Mouse (Mus musculus): ENCODE measurements around the gene Dio3. TPM values are rescaled to one million over a fixed set of nuclear protein-coding genes. Genes with fewer than 3 reads are reported as not detected.

Gene Dio3
- 0.89 and 1.2 TPM in 2 replicates for polyA plus RNA-seq (2016; fragmentation: Nextera tagmentation; extraction: Ambion mirVana)

DNA sequence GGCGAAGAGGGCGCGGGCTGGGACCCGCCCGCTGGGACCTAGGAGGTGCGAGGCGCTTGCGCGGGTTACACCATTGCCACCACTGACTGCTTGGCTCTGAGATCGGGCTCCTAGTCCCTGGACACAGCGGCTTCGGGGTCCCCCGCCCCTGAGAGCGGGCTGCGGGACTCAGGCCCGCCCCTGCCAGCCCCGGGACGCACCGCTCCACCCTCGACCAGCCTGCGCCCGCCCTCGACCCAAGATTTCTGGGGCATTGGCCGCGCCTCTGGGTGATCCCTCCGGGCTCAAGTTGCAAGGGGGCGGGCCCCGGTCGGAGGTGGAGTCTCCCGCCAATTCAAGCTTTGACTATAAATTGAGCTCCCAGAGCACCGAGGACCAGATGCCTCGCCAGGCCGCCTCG is at the start of gene Dio3:
TSS of gene Dio3 (plus strand) at position 216 of the 400 bp plus-strand sequence.
- DNase-seq (ENCODE audit: low spot score) = peak; percentile 85
- Histone ChIP-seq H3K9me3 (no peaks in the 10 kb centered on the region), H3K36me3 (replicated peaks) (no peaks in the 10 kb centered on the region), H3K27ac (replicated peaks) (no peak within 1 kb of the TSS; the same call in 1 of the 2 replicates), H3K4me1 (peaks cover 45% of the 10 kb centered on the region), H3K27me3 (replicated peaks; ENCODE audit: low read depth, poor library complexity, severe bottlenecking) (peaks cover 100% of the 10 kb centered on the region), H3K4me3 (peak within 1 kb of the TSS; percentile 57)
- 1% methylated on average over 34 of the region's 34 CpGs for WGBS

DNA sequence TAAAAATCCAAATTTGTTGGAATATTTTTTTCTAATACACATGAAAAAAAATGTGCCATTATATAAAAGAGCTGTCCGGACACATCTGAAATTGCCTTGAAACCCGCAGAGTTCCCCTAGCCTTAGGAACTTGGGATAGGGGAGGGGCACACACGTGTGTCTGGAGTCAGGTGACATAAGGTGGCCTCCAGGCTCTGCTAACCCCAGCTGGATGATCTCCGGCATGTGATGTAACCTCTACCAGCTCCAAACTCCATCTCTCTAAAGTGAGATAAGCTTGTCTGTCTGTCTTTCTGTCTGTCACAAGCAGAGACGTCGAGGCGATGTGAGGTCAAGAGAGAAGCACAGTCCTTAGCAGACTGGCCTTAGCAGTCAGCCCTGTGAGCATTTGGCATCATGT is 48.6 kb upstream of the Dio3 start:
- no peak overlapping the region for H3K27ac ChIP-seq (replicated peaks)
- peaks cover 25% of the 10 kb centered on the region for H3K4me1 ChIP-seq
- WGBS = 81% methylated on average over 7 of the region's 7 CpGs
- H3K9me3 ChIP-seq = no peaks in the 10 kb centered on the region
- DNase-seq (ENCODE audit: low spot score) = no peak
- H3K36me3 ChIP-seq (replicated peaks) = no peaks in the 10 kb centered on the region
- H3K4me3 ChIP-seq = no peak overlapping the region
- peaks cover 20% of the 10 kb centered on the region for H3K27me3 ChIP-seq (replicated peaks; ENCODE audit: low read depth, poor library complexity, severe bottlenecking)

DNA sequence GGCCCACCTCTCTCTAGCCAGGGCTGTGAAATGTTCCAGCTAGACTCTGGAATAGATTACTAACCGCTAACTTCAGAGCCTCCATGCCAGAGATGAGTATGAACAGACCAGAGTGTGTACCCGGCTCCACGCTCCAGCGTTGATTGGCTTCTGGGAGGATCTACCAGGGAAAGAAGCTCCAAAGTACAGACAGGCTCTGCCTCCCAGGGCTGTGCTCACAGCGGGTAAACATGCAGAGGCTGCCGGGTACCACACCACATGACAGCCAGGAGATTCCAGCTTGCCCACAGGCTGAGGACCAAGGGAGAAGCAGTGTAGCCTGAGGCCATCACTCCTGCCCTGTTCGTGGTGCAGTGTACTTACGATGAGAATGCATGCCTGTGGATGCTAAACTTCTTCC is 48.1 kb upstream of the Dio3 start:
- Histone ChIP-seq H3K9me3 (no peaks in the 10 kb centered on the region), H3K4me3 (no peak overlapping the region), H3K27ac (replicated peaks) (no peak overlapping the region), H3K4me1 (peaks cover 25% of the 10 kb centered on the region), H3K36me3 (replicated peaks) (no peaks in the 10 kb centered on the region), H3K27me3 (replicated peaks; ENCODE audit: low read depth, poor library complexity, severe bottlenecking) (peaks cover 20% of the 10 kb centered on the region)
- DNase-seq (ENCODE audit: low spot score) = no peak
- 76% methylated on average over 8 of the region's 8 CpGs for WGBS

DNA sequence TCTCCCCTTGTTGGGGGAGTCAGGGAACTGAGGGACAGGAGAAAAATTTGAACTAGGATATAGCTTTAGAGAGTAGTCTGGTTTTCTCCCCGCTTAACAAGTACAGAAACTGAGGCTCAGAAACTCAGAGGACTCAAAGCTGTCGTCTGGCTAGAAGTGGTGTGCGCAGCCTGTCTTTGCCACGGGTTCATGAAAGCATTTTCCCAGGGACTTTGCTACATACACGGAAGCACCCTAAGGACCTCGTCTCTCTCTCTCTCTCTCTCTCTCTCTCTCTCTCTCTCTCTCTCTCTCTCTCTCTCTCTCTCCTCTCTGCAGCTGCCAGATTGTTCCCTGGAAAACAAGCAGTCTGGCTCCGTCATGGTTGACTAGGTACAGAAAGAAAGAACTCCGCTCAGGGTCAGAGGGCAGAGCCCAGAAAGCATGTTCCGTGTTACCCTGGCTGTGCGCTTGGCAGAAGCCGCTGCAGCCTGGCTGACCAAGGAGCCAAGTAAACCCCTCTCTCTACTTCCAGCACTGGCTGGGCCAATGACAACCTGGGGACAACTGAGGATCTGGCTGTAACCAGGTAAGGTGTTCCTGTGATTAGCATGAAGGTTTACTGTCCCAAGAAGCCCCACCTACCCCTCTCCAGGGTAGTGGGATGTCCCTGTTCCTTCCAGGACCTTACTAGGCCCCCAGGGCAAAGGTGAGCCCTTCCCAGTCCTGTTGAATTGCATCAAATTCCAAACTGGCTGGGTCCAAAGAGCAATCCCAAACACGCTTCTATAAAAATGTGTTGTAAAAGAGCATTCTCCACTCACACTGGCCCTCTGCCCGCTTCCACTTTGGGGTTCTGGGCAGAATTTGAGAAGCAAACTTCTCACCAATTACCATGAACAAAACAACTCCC is 46.9 kb upstream of the Dio3 start:
- DNase-seq (ENCODE audit: low spot score) = no peak
- peaks cover 20% of the 10 kb centered on the region for H3K27me3 ChIP-seq (replicated peaks; ENCODE audit: low read depth, poor library complexity, severe bottlenecking)

GRCm38 (mm10) chr12:110235908-110236307 is 43.0 kb upstream of the Dio3 start:
- Histone ChIP-seq H3K27ac (replicated peaks) (no peak overlapping the region), H3K27me3 (replicated peaks; ENCODE audit: low read depth, poor library complexity, severe bottlenecking) (peaks cover 16% of the 10 kb centered on the region)
- 94% methylated on average over 4 of the region's 4 CpGs for WGBS

More for the DNA sequence above, 46.9 kb upstream of the Dio3 start:
- 42% methylated on average over 13 of the region's 13 CpGs for WGBS
- Histone ChIP-seq H3K4me1 (peaks cover 32% of the 10 kb centered on the region), H3K27ac (replicated peaks) (peak overlapping the region; percentile 24; the same call in 1 of the 2 replicates), H3K4me3 (no peak overlapping the region), H3K9me3 (no peaks in the 10 kb centered on the region), H3K36me3 (replicated peaks) (no peaks in the 10 kb centered on the region)

DNA sequence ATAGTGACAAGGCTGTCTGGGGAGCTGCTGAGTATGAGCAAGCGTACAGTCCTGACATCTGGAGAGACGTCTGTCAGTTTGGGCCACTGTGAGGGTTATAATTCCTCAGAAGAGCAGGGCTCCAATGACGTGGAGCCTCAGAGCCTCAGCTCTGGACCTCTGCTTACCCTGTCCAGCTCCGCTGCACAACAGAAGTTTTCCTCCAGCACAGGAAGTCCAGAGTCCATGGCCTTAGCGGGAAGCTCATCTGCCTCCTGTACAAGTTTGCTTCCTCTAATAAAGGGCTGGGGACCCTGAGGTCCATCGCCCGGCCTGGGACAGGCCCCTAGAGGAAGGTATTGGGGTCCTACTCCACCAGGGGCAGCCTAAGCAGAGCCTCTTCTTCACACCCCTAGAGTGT is 41.8 kb upstream of the Dio3 start:
- Histone ChIP-seq H3K27me3 (replicated peaks; ENCODE audit: low read depth, poor library complexity, severe bottlenecking) (peaks cover 15% of the 10 kb centered on the region), H3K4me1 (peaks cover 24% of the 10 kb centered on the region), H3K27ac (replicated peaks) (no peak overlapping the region), H3K4me3 (no peak overlapping the region), H3K36me3 (replicated peaks) (no peaks in the 10 kb centered on the region), H3K9me3 (no peaks in the 10 kb centered on the region)
- no peak for DNase-seq (ENCODE audit: low spot score)
- WGBS = 79% methylated on average over 7 of the region's 7 CpGs

More at GRCm38 (mm10) chr12:110235908-110236307, 43.0 kb upstream of the Dio3 start:
- no peak overlapping the region for H3K4me3 ChIP-seq
- H3K4me1 ChIP-seq = peaks cover 32% of the 10 kb centered on the region
- H3K36me3 ChIP-seq (replicated peaks) = no peaks in the 10 kb centered on the region
- DNase-seq (ENCODE audit: low spot score) = no peak
- H3K9me3 ChIP-seq = no peaks in the 10 kb centered on the region

GRCm38 (mm10) chr12:110239358-110239757 is 39.5 kb upstream of the Dio3 start:
- H3K4me3 ChIP-seq = no peak overlapping the region
- H3K9me3 ChIP-seq = no peaks in the 10 kb centered on the region
- peaks cover 9% of the 10 kb centered on the region for H3K4me1 ChIP-seq
- 89% methylated on average over 5 of the region's 5 CpGs for WGBS
- no peak for DNase-seq (ENCODE audit: low spot score)
- H3K27ac ChIP-seq (replicated peaks) = no peak overlapping the region
- H3K36me3 ChIP-seq (replicated peaks) = no peaks in the 10 kb centered on the region
- 0 out of 2 replicates have a peak, but pooled peaks cover 5% of the 10 kb centered on the region for H3K27me3 ChIP-seq (replicated peaks; ENCODE audit: low read depth, poor library complexity, severe bottlenecking)

DNA sequence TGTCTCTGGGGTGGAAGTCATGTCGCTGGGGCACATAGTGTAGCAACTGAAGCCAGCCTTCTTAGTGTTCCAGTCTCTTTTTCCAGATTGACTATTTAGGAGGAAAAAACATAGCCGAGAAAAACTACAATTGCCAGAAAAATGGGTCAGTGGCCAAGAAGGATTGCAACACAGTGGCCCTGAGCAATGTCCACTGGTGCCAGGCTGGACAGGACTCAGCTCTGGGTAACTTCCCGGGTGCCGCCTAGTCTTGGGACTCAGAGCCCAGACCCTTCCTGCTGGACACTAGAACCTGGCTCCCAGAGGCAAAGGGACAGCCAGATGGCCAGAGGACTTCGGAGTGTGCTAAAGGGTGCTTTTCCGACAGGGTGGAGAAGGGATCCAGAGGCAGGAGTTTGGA is 34.3 kb upstream of the Dio3 start:
- H3K9me3 ChIP-seq = no peaks in the 10 kb centered on the region
- H3K4me3 ChIP-seq = no peak overlapping the region
- WGBS = 88% methylated on average over 6 of the region's 6 CpGs
- H3K27ac ChIP-seq (replicated peaks) = no peak overlapping the region
- 0 out of 2 replicates have a peak, but pooled peaks cover 2% of the 10 kb centered on the region for H3K4me1 ChIP-seq
- 0 out of 2 replicates have a peak, but pooled peaks cover 5% of the 10 kb centered on the region for H3K27me3 ChIP-seq (replicated peaks; ENCODE audit: low read depth, poor library complexity, severe bottlenecking)
- H3K36me3 ChIP-seq (replicated peaks) = no peaks in the 10 kb centered on the region
- no peak for DNase-seq (ENCODE audit: low spot score)

DNA sequence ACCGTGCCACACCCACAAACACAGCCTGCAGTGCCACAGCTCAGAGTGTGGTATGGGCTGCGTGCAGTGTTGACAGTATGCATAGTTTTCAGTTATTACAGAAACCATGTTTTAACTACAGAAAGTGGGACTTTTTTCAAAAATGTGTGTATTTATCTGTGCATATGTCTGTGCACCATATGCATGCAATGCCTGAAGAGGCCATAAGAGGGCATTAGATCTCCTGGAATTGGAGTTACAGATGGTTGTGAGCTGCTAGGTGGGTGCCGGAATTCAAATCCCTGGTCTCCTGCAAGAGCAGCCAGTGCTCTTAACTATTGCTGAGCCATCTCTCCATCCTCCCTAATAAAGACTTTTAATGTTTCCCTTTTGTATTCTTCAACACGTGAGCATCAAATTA is 33.4 kb upstream of the Dio3 start:
- no peaks in the 10 kb centered on the region for H3K36me3 ChIP-seq (replicated peaks)
- H3K4me1 ChIP-seq = 0 out of 2 replicates have a peak, but pooled peaks cover 2% of the 10 kb centered on the region
- 91% methylated on average over 4 of the region's 4 CpGs for WGBS
- H3K9me3 ChIP-seq = no peaks in the 10 kb centered on the region
- no peak overlapping the region for H3K4me3 ChIP-seq
- H3K27me3 ChIP-seq (replicated peaks; ENCODE audit: low read depth, poor library complexity, severe bottlenecking) = 0 out of 2 replicates have a peak, but pooled peaks cover 9% of the 10 kb centered on the region
- no peak for DNase-seq (ENCODE audit: low spot score)
- no peak overlapping the region for H3K27ac ChIP-seq (replicated peaks)

GRCm38 (mm10) chr12:110252163-110252575 is 26.7 kb upstream of the Dio3 start:
- Histone ChIP-seq H3K36me3 (replicated peaks) (no peaks in the 10 kb centered on the region), H3K4me1 (peaks cover 22% of the 10 kb centered on the region), H3K27ac (replicated peaks) (no peak overlapping the region; the same call in 1 of the 2 replicates), H3K9me3 (no peaks in the 10 kb centered on the region), H3K4me3 (peak overlapping the region; percentile 25; the same call in 1 of the 2 replicates), H3K27me3 (replicated peaks; ENCODE audit: low read depth, poor library complexity, severe bottlenecking) (peaks cover 50% of the 10 kb centered on the region)
- WGBS = 24% methylated on average over 10 of the region's 10 CpGs
- no peak for DNase-seq (ENCODE audit: low spot score)

- H3K36me3 ChIP-seq (replicated peaks) = no peaks in the 10 kb centered on the region
- H3K4me1 ChIP-seq = peaks cover 30% of the 10 kb centered on the region
- peaks cover 51% of the 10 kb centered on the region for H3K27me3 ChIP-seq (replicated peaks; ENCODE audit: low read depth, poor library complexity, severe bottlenecking)
- DNase-seq (ENCODE audit: low spot score) = no peak
- 66% methylated on average over 10 of the region's 10 CpGs for WGBS
- H3K27ac ChIP-seq (replicated peaks) = no peak overlapping the region
- H3K4me3 ChIP-seq = no peak overlapping the region
- H3K9me3 ChIP-seq = no peaks in the 10 kb centered on the region
Measured at GRCm38 (mm10) chr12:110255731-110256130, 23.1 kb upstream of the Dio3 start.

- H3K4me1 ChIP-seq = peaks cover 30% of the 10 kb centered on the region
- 57% methylated on average over 14 of the region's 14 CpGs for WGBS
- DNase-seq (ENCODE audit: low spot score) = no peak
- H3K4me3 ChIP-seq = no peak overlapping the region
- no peaks in the 10 kb centered on the region for H3K9me3 ChIP-seq
- peaks cover 47% of the 10 kb centered on the region for H3K27me3 ChIP-seq (replicated peaks; ENCODE audit: low read depth, poor library complexity, severe bottlenecking)
- H3K27ac ChIP-seq (replicated peaks) = no peak overlapping the region
- no peaks in the 10 kb centered on the region for H3K36me3 ChIP-seq (replicated peaks)
Measured at GRCm38 (mm10) chr12:110256478-110257220, 22.2 kb upstream of the Dio3 start.
